Mouse (Mus musculus): ENCODE measurements at regions not wholly inside any gene's neighbourhood (a gene's known extent, or its start where the extent isn't known, plus 50 kb on each side); places are given as distances from the start of the nearest gene placed in this dataset.

- DNase-seq: no peak
These were observed 463.4 kb downstream of the Ajap1 start for GRCm38 (mm10) chr4:153019211-153019610.

GRCm38 (mm10) chr4:153018138-153018921 lies 464.3 kb downstream of the Ajap1 start:
- no peak for DNase-seq

GRCm38 (mm10) chr4:153017816-153018137 lies 464.8 kb downstream of the Ajap1 start:
- DNase-seq: no peak

- DNase-seq: no peak
These were observed 479.3 kb downstream of the Ajap1 start for GRCm38 (mm10) chr4:153003338-153003737.

DNA sequence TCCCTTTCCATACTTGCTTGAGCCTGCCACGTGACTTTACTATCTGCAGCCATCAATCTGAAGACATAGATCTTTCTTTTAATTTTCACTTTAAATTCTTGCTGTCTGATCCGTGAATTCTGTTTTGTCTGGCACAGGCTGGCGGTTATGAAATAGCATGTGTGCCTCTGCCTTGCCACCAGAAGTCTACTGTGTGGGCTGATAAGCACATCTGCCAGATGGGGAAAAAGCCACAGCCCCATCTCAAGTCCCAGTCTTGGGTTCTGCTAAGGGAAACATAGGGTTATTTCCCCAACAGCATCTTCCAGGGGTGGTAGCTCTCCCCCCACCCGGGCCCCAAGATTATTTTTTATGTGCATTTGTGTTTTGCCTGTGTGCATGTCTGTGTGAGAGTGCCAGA lies 480.1 kb downstream of the Ajap1 start:
- no peak for DNase-seq

- DNase-seq: no peak
These were observed 480.9 kb downstream of the Ajap1 start for GRCm38 (mm10) chr4:153001761-153002160.

GRCm38 (mm10) chr4:152999526-152999925 lies 483.1 kb downstream of the Ajap1 start:
- DNase-seq: no peak

- no peak for DNase-seq
These were observed 485.4 kb downstream of the Ajap1 start for GRCm38 (mm10) chr4:152997251-152997650.

DNA sequence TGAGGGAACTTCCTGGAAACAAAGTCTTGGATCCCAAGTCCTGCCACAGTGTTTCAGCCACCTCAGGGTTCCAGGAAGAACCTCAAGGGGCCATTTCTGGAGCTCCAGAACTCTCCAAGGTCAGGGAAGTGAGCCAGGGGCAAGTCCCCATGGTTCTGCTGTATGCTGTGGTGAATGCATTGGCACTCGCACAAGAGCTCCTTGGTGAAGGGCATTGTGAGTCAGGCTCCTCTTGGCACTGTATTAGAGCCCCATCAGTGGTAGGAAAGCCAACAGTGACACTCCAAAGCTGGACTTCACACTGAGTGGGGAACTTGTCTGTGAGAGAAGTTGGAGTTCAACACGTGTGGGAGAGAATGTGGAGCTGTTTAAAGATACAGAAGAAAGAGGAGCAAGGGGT lies 486.0 kb downstream of the Ajap1 start:
- DNase-seq: no peak

DNA sequence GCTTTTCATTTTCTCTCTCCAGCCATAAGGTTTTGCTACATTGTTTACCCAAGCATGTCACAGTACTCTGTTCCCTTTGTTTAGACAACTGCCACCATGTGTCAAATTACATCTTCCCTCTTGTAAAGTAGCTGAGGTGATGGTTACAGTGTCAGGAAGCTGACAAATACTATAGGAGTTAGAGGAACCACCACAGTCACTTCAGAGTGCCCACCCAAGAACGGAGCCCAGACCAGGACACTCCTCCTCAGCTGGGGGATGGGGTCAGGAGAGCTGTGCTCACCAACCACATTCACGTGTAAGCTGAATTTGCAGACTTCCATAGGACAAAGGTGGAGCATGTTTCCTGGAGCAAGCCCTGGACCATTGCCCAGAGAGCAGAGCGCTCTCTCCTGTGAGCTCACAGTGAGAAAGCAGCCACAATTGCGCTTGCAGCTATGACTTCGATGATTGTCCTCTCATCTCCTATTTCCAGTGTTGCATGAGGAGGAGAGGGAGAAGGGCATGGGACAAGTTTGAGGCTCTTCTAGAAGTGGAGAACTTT lies 487.5 kb downstream of the Ajap1 start:
- DNase-seq: no peak

- no peak for DNase-seq
These were observed 488.4 kb downstream of the Ajap1 start for GRCm38 (mm10) chr4:152994206-152994605.

GRCm38 (mm10) chr4:152990266-152990665 lies 492.3 kb downstream of the Ajap1 start:
- DNase-seq: no peak

DNA sequence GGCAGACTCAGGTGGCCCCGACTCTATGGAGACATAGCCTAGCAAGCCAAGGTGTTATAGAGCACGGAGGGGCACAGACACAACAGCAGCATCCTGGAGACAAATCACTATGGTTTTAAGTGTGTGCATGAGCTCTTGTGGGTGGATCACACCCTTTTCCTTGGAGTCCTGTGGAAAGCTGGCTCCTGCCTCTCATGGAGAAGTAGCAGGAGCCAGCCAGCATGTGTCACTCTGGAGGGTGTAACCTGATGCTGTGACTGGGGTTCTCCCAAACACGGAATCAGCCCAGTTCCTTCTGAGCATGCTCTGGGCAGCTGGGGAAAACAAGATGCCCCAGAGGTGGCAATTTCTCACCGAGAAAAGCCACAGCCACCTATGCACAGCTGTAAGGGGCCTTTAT lies 494.9 kb downstream of the Ajap1 start:
- no peak for DNase-seq

DNA sequence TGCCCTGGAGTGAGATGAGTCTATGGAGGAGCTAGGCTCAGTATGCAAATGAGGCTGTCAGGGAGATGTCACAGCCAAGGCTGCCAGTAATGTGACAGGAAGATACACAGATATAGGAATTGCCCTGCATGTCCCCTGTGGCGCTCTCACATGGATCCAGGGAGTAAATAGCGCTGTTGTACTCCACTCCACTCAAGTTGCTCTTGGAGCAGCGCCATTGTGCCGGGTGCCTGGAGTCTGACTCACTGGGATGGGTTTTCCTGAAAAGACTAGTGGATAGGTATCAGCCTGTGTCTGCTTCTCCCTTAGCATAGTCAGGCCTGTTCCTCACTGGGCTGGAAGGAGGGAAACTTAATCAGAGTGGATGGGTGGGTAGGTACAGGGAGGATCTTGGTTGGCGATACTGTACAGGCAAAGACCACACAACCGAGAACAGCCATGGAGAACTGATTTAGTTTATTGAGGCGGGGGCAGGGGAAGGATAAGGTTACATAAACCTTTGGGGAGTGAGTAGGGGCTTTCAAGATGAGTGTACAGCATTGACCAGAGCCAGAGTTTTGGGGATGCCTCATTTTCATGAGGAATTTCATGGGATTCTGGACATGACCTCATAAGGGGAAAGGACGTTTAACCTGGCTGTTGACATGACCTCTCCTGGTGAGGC lies 497.5 kb upstream of the Kcnab2 start:
- DNase-seq: no peak

GRCm38 (mm10) chr4:152963001-152963400 lies 485.3 kb upstream of the Kcnab2 start:
- no peak for DNase-seq

- no peak for DNase-seq
These were observed 484.5 kb upstream of the Kcnab2 start for GRCm38 (mm10) chr4:152962165-152962564.

GRCm38 (mm10) chr4:152961677-152962076 lies 484.0 kb upstream of the Kcnab2 start:
- DNase-seq: no peak

GRCm38 (mm10) chr4:152959627-152960230 lies 482.1 kb upstream of the Kcnab2 start:
- DNase-seq: no peak

DNA sequence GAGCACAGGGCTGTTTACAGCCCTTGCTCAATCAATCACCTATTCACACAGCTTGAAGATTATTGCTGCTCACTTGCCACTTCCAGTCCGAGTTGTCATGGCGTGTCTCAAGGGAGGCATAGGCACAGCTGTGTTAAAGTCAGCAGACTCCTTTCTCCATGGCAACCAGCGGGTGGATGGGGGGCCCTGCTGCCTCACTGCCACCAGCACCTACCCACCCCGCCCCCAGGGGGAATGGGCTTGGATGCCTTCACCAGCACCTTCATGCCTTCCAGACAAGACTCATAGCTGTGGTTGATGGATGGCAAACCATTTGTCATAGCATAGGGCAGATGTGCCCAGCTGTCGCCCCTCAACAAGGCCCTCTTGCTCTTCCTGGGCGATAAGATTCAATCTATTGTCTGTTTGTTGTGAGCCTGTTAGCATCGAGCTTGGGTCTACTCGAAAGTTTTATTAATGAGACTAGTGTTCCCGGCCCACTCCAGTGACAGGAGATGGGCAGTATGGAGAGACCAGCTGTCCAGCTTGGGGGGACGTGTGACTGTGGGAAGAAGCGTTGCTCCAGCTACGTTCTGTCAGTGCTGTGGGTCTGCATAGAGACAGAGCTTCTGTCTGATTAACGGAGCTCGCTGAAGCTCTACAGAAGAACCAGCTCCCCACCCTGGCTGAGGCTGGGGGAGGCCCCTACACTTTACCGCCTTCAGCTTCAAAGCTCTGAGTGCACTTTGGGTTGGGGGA lies 475.7 kb upstream of the Kcnab2 start:
- no peak for DNase-seq

GRCm38 (mm10) chr4:152948956-152949355 lies 471.3 kb upstream of the Kcnab2 start:
- no peak for DNase-seq

DNA sequence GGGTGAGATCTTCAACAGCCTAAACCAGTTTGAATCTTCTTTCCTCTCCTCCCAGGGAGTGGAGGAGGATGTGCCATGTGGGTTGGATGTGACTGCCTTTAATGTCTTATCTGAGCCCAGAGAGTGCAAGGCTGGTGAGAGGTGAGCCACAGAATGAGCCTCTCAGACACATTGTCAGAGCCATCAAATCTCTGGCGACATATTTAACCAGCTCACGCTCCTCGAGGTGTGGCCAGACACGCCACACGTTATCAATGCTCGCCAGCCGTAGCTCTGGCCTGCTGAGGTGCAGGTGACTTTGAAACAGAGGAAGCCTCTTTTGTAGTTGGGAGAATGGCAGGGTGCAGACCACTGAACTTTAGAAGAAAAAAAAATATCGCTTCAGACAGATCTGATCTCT lies 463.5 kb upstream of the Kcnab2 start:
- DNase-seq: no peak

DNA sequence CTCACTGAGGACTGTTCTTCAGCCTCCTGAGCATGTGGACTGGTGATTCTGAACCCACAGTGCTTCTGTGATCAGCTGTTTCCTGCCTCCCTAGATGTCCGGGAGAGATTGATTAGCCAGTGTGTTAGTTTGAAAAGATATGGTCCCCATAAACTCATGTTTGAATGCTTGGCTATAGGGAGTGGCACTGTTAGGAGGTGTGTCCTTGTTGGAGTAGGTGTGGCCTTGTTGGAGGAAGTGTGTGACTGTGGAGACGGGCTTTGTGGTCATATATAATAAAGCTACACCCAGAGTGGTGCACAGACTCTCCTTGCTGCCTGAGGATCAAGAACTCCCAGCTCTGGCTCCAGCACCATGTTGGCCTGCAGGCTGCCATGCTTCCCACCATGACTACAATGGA lies 458.9 kb upstream of the Kcnab2 start:
- DNase-seq: no peak

DNA sequence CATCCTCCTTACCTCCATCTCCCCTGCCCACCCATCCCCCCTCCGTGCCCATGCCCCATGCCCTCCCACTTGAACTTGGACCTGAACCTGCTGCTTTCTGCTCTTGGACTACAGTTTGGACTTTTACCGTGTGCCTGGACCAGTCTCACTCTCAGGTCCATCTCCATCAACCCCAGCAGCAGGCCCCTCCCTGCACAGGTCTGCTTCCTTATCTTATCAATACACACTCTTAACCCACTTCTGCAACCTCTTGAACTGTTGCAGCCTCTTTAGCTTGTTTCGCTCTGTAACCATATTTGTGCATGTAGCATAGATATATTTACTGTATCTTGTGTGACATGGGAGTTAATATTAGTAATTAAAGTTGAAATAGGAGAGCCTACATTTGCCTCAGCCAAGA lies 457.8 kb upstream of the Kcnab2 start:
- DNase-seq: no peak

Measured in adrenal gland, postnatal 14 days (tissue).